Mouse (Mus musculus): Measurements from ENCODE around the gene Elp5. TPM values are rescaled to one million over a fixed set of nuclear protein-coding genes. Genes with fewer than 3 reads are reported as not detected.

The Elp5 gene
- total and polyA plus RNA-seq, 3 experiments = 95.9 to 177 (median 119) TPM

GRCm38 (mm10) chr11:69991711-69992110, 9.4 kb upstream of the Elp5 start:
- dilution Hi-C loops (cut with MboI; ENCODE audit: extremely low pct_ligation_motif_present, extremely low pct_unique_long_range_greater_than_20kb, low sequenced_read_pairs) = no loop called here
- no peak for TF ChIP-seq CHD1 (IDR thresholded peaks at IDR 0.05; ENCODE audit: low read depth, low read length)
- peak; percentile 34; the same call in 1 of the 2 replicates for TF ChIP-seq IRF4 (IDR thresholded peaks at IDR 0.05; ENCODE audit: low read depth, low read length)
- no peak for TF ChIP-seq MYC (IDR thresholded peaks at IDR 0.05; ENCODE audit: low read depth, low read length)
- TF ChIP-seq MAZ (IDR thresholded peaks at IDR 0.05; ENCODE audit: low read depth, low read length) = 0 out of 2 replicates have a peak, but pooled peaks have one; percentile 52
- no peak for TF ChIP-seq JUND (conservative IDR thresholded peaks at IDR 0.05; ENCODE audit: low read depth, low read length)
- TF ChIP-seq USF1 (IDR thresholded peaks at IDR 0.05; ENCODE audit: low read depth, low read length) = no peak
- TF ChIP-seq POLR2AphosphoS2 (IDR thresholded peaks at IDR 0.05; ENCODE audit: low read depth, low read length) = no peak
- 0 out of 2 replicates have a peak, but pooled peaks have one; percentile 56 for TF ChIP-seq KAT2A (IDR thresholded peaks at IDR 0.05; ENCODE audit: insufficient replicate concordance, low read length)
- TF ChIP-seq TCF12 (IDR thresholded peaks at IDR 0.05; ENCODE audit: low read depth, low read length) = no peak
- TF ChIP-seq TBP (conservative IDR thresholded peaks at IDR 0.05; ENCODE audit: low read depth, low read length) = no peak
- no peak for TF ChIP-seq RAD21 (IDR thresholded peaks at IDR 0.05; ENCODE audit: low read depth, low read length)
- no peak for TF ChIP-seq BHLHE40 (IDR thresholded peaks at IDR 0.05; ENCODE audit: low read depth, low read length)
- no peak for TF ChIP-seq PAX5 (IDR thresholded peaks at IDR 0.05; ENCODE audit: low read length)
- TF ChIP-seq CHD2 (IDR thresholded peaks at IDR 0.05; ENCODE audit: low read length) = no peak
- TF ChIP-seq ZNF384 (IDR thresholded peaks at IDR 0.05; ENCODE audit: low read depth, low read length) = no peak
- TF ChIP-seq ZMIZ1 (IDR thresholded peaks at IDR 0.05; ENCODE audit: low read depth, low read length) = no peak
- TF ChIP-seq USF2 (conservative IDR thresholded peaks at IDR 0.05; ENCODE audit: low read depth, low read length) = no peak
- TF ChIP-seq ZKSCAN1 (IDR thresholded peaks at IDR 0.05; ENCODE audit: borderline replicate concordance, low read depth, low read length) = no peak; the same call in 1 of the 2 replicates
- TF ChIP-seq ELF1 (IDR thresholded peaks at IDR 0.05; ENCODE audit: low read depth, low read length) = no peak
- no peak for TF ChIP-seq MAX (IDR thresholded peaks at IDR 0.05; ENCODE audit: low read length)
- no peak for TF ChIP-seq RCOR1 (conservative IDR thresholded peaks at IDR 0.05; ENCODE audit: low read depth, low read length)
- no peak for TF ChIP-seq SMC3 (IDR thresholded peaks at IDR 0.05; ENCODE audit: low read depth, low read length)
- no peak for TF ChIP-seq GABPA (IDR thresholded peaks at IDR 0.05; ENCODE audit: insufficient replicate concordance, low read depth, low read length)
- TF ChIP-seq NRF1 (IDR thresholded peaks at IDR 0.05; ENCODE audit: low read depth, low read length) = no peak
- TF ChIP-seq ETS1 (conservative IDR thresholded peaks at IDR 0.05; ENCODE audit: low read depth, low read length) = no peak
- TF ChIP-seq UBTF (IDR thresholded peaks at IDR 0.05; ENCODE audit: low read depth, low read length) = no peak
- no peak for TF ChIP-seq CTCF (conservative IDR thresholded peaks at IDR 0.05 in 1 of 2, IDR thresholded peaks at IDR 0.05 in 1 of 2; ENCODE audit: low read depth in 2 of 2, low read length in 2 of 2)
- TF ChIP-seq MXI1 (IDR thresholded peaks at IDR 0.05; ENCODE audit: low read depth, low read length) = no peak; the same call in 1 of the 2 replicates
- TF ChIP-seq ZC3H11A (IDR thresholded peaks at IDR 0.05; ENCODE audit: low read depth, low read length) = no peak
- no peak for TF ChIP-seq EP300 (IDR thresholded peaks at IDR 0.05; ENCODE audit: low read length)
- TF ChIP-seq POLR2A (IDR thresholded peaks at IDR 0.05; ENCODE audit: low read depth, low read length) = no peak; the same call in 1 of the 2 replicates
- peak; percentile 51 for TF ChIP-seq HCFC1 (IDR thresholded peaks at IDR 0.05; ENCODE audit: low read depth, low read length)
- TF ChIP-seq SIN3A (IDR thresholded peaks at IDR 0.05; ENCODE audit: low read length) = no peak
- no peak for TF ChIP-seq JUN (IDR thresholded peaks at IDR 0.05; ENCODE audit: insufficient read depth, low read depth, low read length)
- DNase-seq (ENCODE audit: extremely low read depth) = no peak

More at GRCm38 (mm10) chr11:69991711-69992110, 9.4 kb upstream of the Elp5 start:
- Histone ChIP-seq H3K27me3 (replicated peaks) (no peaks in the 10 kb centered on the region), H3K4me2 (ENCODE audit: insufficient read depth, low read depth, poor library complexity, severe bottlenecking) (peak overlapping the region; percentile 37; the same call in 1 of the 2 replicates), H3K4me1 (ENCODE audit: control insufficient read depth in 1 of 2, insufficient read depth in 2 of 2) (peaks cover 8 to 28% of the 10 kb centered on the region in 2 experiments; a peak in 3 of 4 replicates), H3K36me3 (replicated peaks in 1 of 2; ENCODE audit: control insufficient read depth in 1 of 2, insufficient read depth in 1 of 2, low read length in 1 of 2) (peaks cover 45 to 56% of the 10 kb centered on the region in 2 experiments), H3K9ac (ENCODE audit: insufficient read depth, low read depth) (peak overlapping the region; percentile 83), H3K9me3 (replicated peaks; ENCODE audit: low read length) (no peaks in the 10 kb centered on the region), H3K27ac (ENCODE audit: insufficient read depth, low read depth) (peak overlapping the region; percentile 80; the same call in 1 of the 2 replicates), H3K4me3 (replicated peaks in 1 of 3; ENCODE audit: low read depth in 2 of 3, low read length in 2 of 3, poor library complexity in 1 of 3) (peak overlapping the region; percentile 76 to 93 (median 77)), H3K79me2 (replicated peaks; ENCODE audit: control insufficient read depth, extremely low read depth, insufficient read depth, poor library complexity, severe bottlenecking) (peaks cover 35% of the 10 kb centered on the region)
- in situ Hi-C loops (cut with MboI; ENCODE audit: low pct_ligation_motif_present, low pct_unique_long_range_greater_than_20kb, low sequenced_read_pairs) = no loop called here
